Mouse (Mus musculus): ENCODE results near the gene Cbx1.

DNA sequence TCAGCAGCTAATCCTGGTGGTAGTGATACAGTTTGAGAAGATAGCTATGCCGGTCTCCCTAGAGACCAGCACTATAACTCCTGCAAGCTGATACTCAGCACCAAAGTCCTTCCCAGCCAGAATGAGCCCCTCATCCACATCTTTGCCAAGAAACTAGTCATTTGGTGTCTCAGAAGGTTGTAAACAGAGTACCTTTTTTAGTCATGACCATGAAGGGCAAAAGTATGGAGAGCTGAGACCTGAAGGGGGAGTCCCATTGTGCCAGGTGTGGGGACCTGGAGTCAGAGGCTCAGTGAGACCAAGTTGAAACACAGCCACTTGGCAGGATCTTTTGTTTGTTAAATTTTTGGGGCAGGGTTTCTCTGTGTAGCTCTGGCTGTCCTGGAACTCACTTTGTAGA, 45.2 kb downstream of the Cbx1 start:
- no peak for TF ChIP-seq GATA1 (IDR thresholded peaks at IDR 0.05; ENCODE audit: borderline replicate concordance, low read length)
- no peak for TF ChIP-seq FLI1 (IDR thresholded peaks at IDR 0.05; ENCODE audit: low read length)
